Comparison of ENCODE assay signal across 8 mouse cellular contexts in genomic region chr19:32755104-32755791, GRCm38 (mm10). TPM values are rescaled to one million over a fixed set of nuclear protein-coding genes. Genes with fewer than 3 reads are reported as not detected.
DNase-seq lines count a peak whose midpoint lies in the region; ATAC-seq and TF ChIP-seq lines count a peak whose summit lies in the region.

No protein-coding gene starts in this region.

- in situ Hi-C loops in CH12.LX (cut with MboI; ENCODE audit: low pct_ligation_motif_present, low pct_unique_long_range_greater_than_20kb, low sequenced_read_pairs) = loop anchor here (5.0 to 25.0 kb wide), 4 partner anchors 38 to 457 kb away; no protein-coding TSS in a partner anchor

- WGBS in embryonic facial prominence, embryonic 14.5 days = 8% methylated on average over 12 of the region's 12 CpGs
- 5% methylated on average over 12 of the region's 12 CpGs for WGBS in limb, embryonic 10.5 days
- WGBS in olfactory bulb, adult 2 months = 9% methylated on average over 12 of the region's 12 CpGs

- DNase-seq in embryo, embryonic 9.5 days (ENCODE audit: extremely low spot score) = peak; percentile 17
- no peak for DNase-seq in embryo, embryonic 11 days
- DNase-seq in CH12.LX (ENCODE audit: extremely low read depth) = peak; percentile 91
- DNase-seq in embryonic facial prominence, embryonic 14.5 days (ENCODE audit: low spot score) = no peak
- DNase-seq in limb, embryonic 10.5 days (ENCODE audit: low spot score) = no peak
- no peak for DNase-seq in spleen, postnatal 4 days (ENCODE audit: low spot score in 2 of 2)
- DNase-seq in c-Kit-positive CD71-positive TER-119-positive erythroid progenitor cells, embryonic 14.5 days (ENCODE audit: low spot score) = no peak

- no peaks in the 10 kb centered on the region for H3K36me3 ChIP-seq in CH12.LX (replicated peaks in 1 of 2; ENCODE audit: control insufficient read depth in 1 of 2, insufficient read depth in 1 of 2, low read length in 1 of 2)
- no peaks in the 10 kb centered on the region for H3K36me3 ChIP-seq in embryonic facial prominence, embryonic 14.5 days (ENCODE audit: control insufficient read depth, insufficient read depth, low read length)
- no peaks in the 10 kb centered on the region for H3K36me3 ChIP-seq in limb, embryonic 10.5 days

- no peak for ATAC-seq in embryonic facial prominence, embryonic 14.5 days (ENCODE audit: low read depth)

- dilution Hi-C loops in CH12.LX (cut with MboI; ENCODE audit: extremely low pct_ligation_motif_present, extremely low pct_unique_long_range_greater_than_20kb, low sequenced_read_pairs) = no loop called here

- H3K27me3 ChIP-seq in CH12.LX (replicated peaks) = no peaks in the 10 kb centered on the region
- H3K27me3 ChIP-seq in embryonic facial prominence, embryonic 14.5 days (replicated peaks; ENCODE audit: control insufficient read depth, insufficient read depth, low read length) = peaks cover 10% of the 10 kb centered on the region
- H3K27me3 ChIP-seq in limb, embryonic 10.5 days (ENCODE audit: low read depth, poor library complexity, severe bottlenecking) = peaks cover 19% of the 10 kb centered on the region

- peak overlapping the region; percentile 87 for H3K27ac ChIP-seq in CH12.LX (ENCODE audit: insufficient read depth, low read depth)
- peak overlapping the region; percentile 86; the same call in 1 of the 2 replicates for H3K27ac ChIP-seq in embryonic facial prominence, embryonic 14.5 days (replicated peaks; ENCODE audit: low read depth, low read length)
- H3K27ac ChIP-seq in limb, embryonic 10.5 days = peak overlapping the region; percentile 98; the same call in 1 of the 2 replicates
- H3K27ac ChIP-seq in olfactory bulb, adult 2 months (ENCODE audit: insufficient read depth, low read depth, low read length) = peak overlapping the region; percentile 73

- peak overlapping the region; percentile 95 for H3K4me2 ChIP-seq in CH12.LX (ENCODE audit: insufficient read depth, low read depth, poor library complexity, severe bottlenecking)
- H3K4me2 ChIP-seq in embryonic facial prominence, embryonic 14.5 days (ENCODE audit: low read depth, low read length) = peak overlapping the region; percentile 93

- peak overlapping the region; percentile 84 for H3K9ac ChIP-seq in CH12.LX (ENCODE audit: insufficient read depth, low read depth)
- H3K9ac ChIP-seq in embryonic facial prominence, embryonic 14.5 days (ENCODE audit: low read depth, low read length) = peak overlapping the region; percentile 81

- H3K9me3 ChIP-seq in CH12.LX (replicated peaks; ENCODE audit: low read length) = no peaks in the 10 kb centered on the region
- H3K9me3 ChIP-seq in embryonic facial prominence, embryonic 14.5 days (ENCODE audit: control insufficient read depth, low read length) = no peaks in the 10 kb centered on the region
- no peaks in the 10 kb centered on the region for H3K9me3 ChIP-seq in limb, embryonic 10.5 days (replicated peaks)

- H3K4me3 ChIP-seq in CH12.LX (replicated peaks in 1 of 3; ENCODE audit: low read depth in 2 of 3, low read length in 2 of 3, poor library complexity in 1 of 3) = peak overlapping the region; percentile 62 to 75 (median 66)
- H3K4me3 ChIP-seq in embryonic facial prominence, embryonic 14.5 days (ENCODE audit: low read depth, low read length) = peak overlapping the region; percentile 98
- H3K4me3 ChIP-seq in limb, embryonic 10.5 days = peak overlapping the region; percentile 86
- peak overlapping the region; percentile 81 for H3K4me3 ChIP-seq in olfactory bulb, adult 2 months (ENCODE audit: insufficient read depth, low read depth, low read length)

- TF ChIP-seq CTCF in CH12.LX (conservative IDR thresholded peaks at IDR 0.05 in 1 of 2, IDR thresholded peaks at IDR 0.05 in 1 of 2; ENCODE audit: low read depth in 2 of 2, low read length in 2 of 2) = no peak
- TF ChIP-seq CTCF in olfactory bulb, adult 2 months (IDR thresholded peaks at IDR 0.05; ENCODE audit: insufficient read depth, low read depth, low read length) = no peak

- H3K4me1 ChIP-seq in CH12.LX (ENCODE audit: control insufficient read depth in 1 of 2, insufficient read depth in 2 of 2) = peaks cover 0 to 14% of the 10 kb centered on the region in 2 experiments; a peak in 2 of 4 replicates
- 0 out of 2 replicates have a peak, but pooled peaks cover 6% of the 10 kb centered on the region for H3K4me1 ChIP-seq in embryonic facial prominence, embryonic 14.5 days (ENCODE audit: control insufficient read depth, insufficient read depth, low read length)
- peaks cover 15% of the 10 kb centered on the region for H3K4me1 ChIP-seq in limb, embryonic 10.5 days
- H3K4me1 ChIP-seq in olfactory bulb, adult 2 months (ENCODE audit: control insufficient read depth, insufficient read depth, low read length) = peaks cover 5% of the 10 kb centered on the region

- TF ChIP-seq EP300 in CH12.LX (IDR thresholded peaks at IDR 0.05; ENCODE audit: low read length) = no peak

- no peak for TF ChIP-seq RAD21 in CH12.LX (IDR thresholded peaks at IDR 0.05; ENCODE audit: low read depth, low read length)

- H3K79me2 ChIP-seq in CH12.LX (replicated peaks; ENCODE audit: control insufficient read depth, extremely low read depth, insufficient read depth, poor library complexity, severe bottlenecking) = peaks cover 22% of the 10 kb centered on the region

- no peak; the same call in 1 of the 2 replicates for TF ChIP-seq POLR2A in CH12.LX (IDR thresholded peaks at IDR 0.05; ENCODE audit: low read depth, low read length)
- no peak for TF ChIP-seq POLR2A in olfactory bulb, adult 2 months (IDR thresholded peaks at IDR 0.05; ENCODE audit: insufficient read depth, low read depth, low read length)

TF ChIP-seq in CH12.LX, 34 proteins besides CTCF, POLR2A, EP300 and RAD21 (continues in another document):
- TF ChIP-seq CHD1 (IDR thresholded peaks at IDR 0.05; ENCODE audit: low read depth, low read length) = no peak
- no peak for TF ChIP-seq MAFK (IDR thresholded peaks at IDR 0.05; ENCODE audit: insufficient replicate concordance, low read length)
- no peak for TF ChIP-seq NELFE (IDR thresholded peaks at IDR 0.05; ENCODE audit: low read depth, low read length)
- no peak for TF ChIP-seq CHD2 (IDR thresholded peaks at IDR 0.05; ENCODE audit: low read length)
- TF ChIP-seq MEF2A (IDR thresholded peaks at IDR 0.05; ENCODE audit: borderline replicate concordance, low read depth, low read length) = no peak
- TF ChIP-seq USF1 (IDR thresholded peaks at IDR 0.05; ENCODE audit: low read depth, low read length) = no peak
- no peak for TF ChIP-seq ZMIZ1 (IDR thresholded peaks at IDR 0.05; ENCODE audit: low read depth, low read length)
- no peak for TF ChIP-seq SMC3 (IDR thresholded peaks at IDR 0.05; ENCODE audit: low read depth, low read length)
- no peak for TF ChIP-seq PAX5 (IDR thresholded peaks at IDR 0.05; ENCODE audit: low read length)
- TF ChIP-seq TCF12 (IDR thresholded peaks at IDR 0.05; ENCODE audit: low read depth, low read length) = no peak; the same call in 1 of the 2 replicates
- TF ChIP-seq ZKSCAN1 (IDR thresholded peaks at IDR 0.05; ENCODE audit: borderline replicate concordance, low read depth, low read length) = no peak
- no peak for TF ChIP-seq ZC3H11A (IDR thresholded peaks at IDR 0.05; ENCODE audit: low read depth, low read length)
- TF ChIP-seq E2F4 (IDR thresholded peaks at IDR 0.05; ENCODE audit: insufficient replicate concordance, low read depth, low read length) = no peak
- no peak for TF ChIP-seq NRF1 (IDR thresholded peaks at IDR 0.05; ENCODE audit: low read depth, low read length)
- TF ChIP-seq KAT2A (IDR thresholded peaks at IDR 0.05; ENCODE audit: insufficient replicate concordance, low read length) = no peak
- no peak for TF ChIP-seq HCFC1 (IDR thresholded peaks at IDR 0.05; ENCODE audit: low read depth, low read length)
- no peak for TF ChIP-seq MAZ (IDR thresholded peaks at IDR 0.05; ENCODE audit: low read depth, low read length)
- no peak for TF ChIP-seq RCOR1 (conservative IDR thresholded peaks at IDR 0.05; ENCODE audit: low read depth, low read length)
- no peak for TF ChIP-seq IRF4 (IDR thresholded peaks at IDR 0.05; ENCODE audit: low read depth, low read length)
- TF ChIP-seq MAX (IDR thresholded peaks at IDR 0.05; ENCODE audit: low read length) = no peak
- no peak for TF ChIP-seq GABPA (IDR thresholded peaks at IDR 0.05; ENCODE audit: insufficient replicate concordance, low read depth, low read length)
- 0 out of 2 replicates have a peak, but pooled peaks have one; percentile 19 for TF ChIP-seq TBP (conservative IDR thresholded peaks at IDR 0.05; ENCODE audit: low read depth, low read length)
- no peak for TF ChIP-seq BHLHE40 (IDR thresholded peaks at IDR 0.05; ENCODE audit: low read depth, low read length)
- no peak for TF ChIP-seq MXI1 (IDR thresholded peaks at IDR 0.05; ENCODE audit: low read depth, low read length)
- no peak for TF ChIP-seq POLR2AphosphoS2 (IDR thresholded peaks at IDR 0.05; ENCODE audit: low read depth, low read length)
- no peak for TF ChIP-seq SIN3A (IDR thresholded peaks at IDR 0.05; ENCODE audit: low read length)
- TF ChIP-seq ETS1 (conservative IDR thresholded peaks at IDR 0.05; ENCODE audit: low read depth, low read length) = peak; percentile 46
- no peak for TF ChIP-seq JUND (conservative IDR thresholded peaks at IDR 0.05; ENCODE audit: low read depth, low read length)
- TF ChIP-seq MYC (IDR thresholded peaks at IDR 0.05; ENCODE audit: low read depth, low read length) = peak; percentile 31; the same call in 1 of the 2 replicates
- peak; percentile 83; the same call in 1 of the 2 replicates for TF ChIP-seq ZNF384 (IDR thresholded peaks at IDR 0.05; ENCODE audit: low read depth, low read length)

RNA-seq across cellular contexts. Expression of gene Pten, which starts 2.0 kb away (rescaled TPM):
- total RNA-seq in CH12.LX (2012; rRNA removed) (24.1 and 28.9 TPM in 2 replicates), CH12.LX (2014; rRNA removed) (41.5 and 47.5 TPM in 2 replicates)
- polyA plus RNA-seq in CH12.LX (2012; ENCODE audit: insufficient read length, low read depth) = 30.7 and 36.8 TPM in 2 replicates
- polyA plus RNA-seq in embryonic facial prominence, embryonic 14.5 days (2014; fragmentation: Nextera tagmentation; extraction: Ambion mirVana) = 12.6 and 15.5 TPM in 2 replicates
- polyA plus RNA-seq in limb, embryonic 10.5 days (2016; fragmentation: Nextera tagmentation; extraction: Ambion mirVana) = 5.0 and 5.8 TPM in 2 replicates
- polyA plus RNA-seq in olfactory bulb, adult 2 months (2012; ENCODE audit: insufficient read depth, insufficient read length, low replicate concordance, missing spikeins) = 127 and 174 TPM in 2 replicates

RNA-seq across cellular contexts. Expression of gene Atad1, which starts 15.7 kb away (rescaled TPM):
- 78.5 TPM in 2 replicates for total RNA-seq in CH12.LX (2012; rRNA removed)
- 252 and 268 TPM in 2 replicates for total RNA-seq in CH12.LX (2014; rRNA removed)
- 78.9 and 103 TPM in 2 replicates for polyA plus RNA-seq in CH12.LX (2012; ENCODE audit: insufficient read length, low read depth)
- 64.1 and 66.5 TPM in 2 replicates for polyA plus RNA-seq in embryonic facial prominence, embryonic 14.5 days (2014; fragmentation: Nextera tagmentation; extraction: Ambion mirVana)
- 62.5 and 71.7 TPM in 2 replicates for polyA plus RNA-seq in limb, embryonic 10.5 days (2016; fragmentation: Nextera tagmentation; extraction: Ambion mirVana)
- not detected in 2 replicates for polyA plus RNA-seq in olfactory bulb, adult 2 months (2012; ENCODE audit: insufficient read depth, insufficient read length, low replicate concordance, missing spikeins)

Comparison
In these comparisons a context has a peak if more than half of its experiments do, and no peak if none do; other contexts are left out.
1. DNase-seq: peak in embryo, embryonic 9.5 days (single experiment) and CH12.LX (single experiment); none in embryo, embryonic 11 days (single experiment), embryonic facial prominence, embryonic 14.5 days (single experiment), limb, embryonic 10.5 days (single experiment), spleen, postnatal 4 days (0 of 2) and c-Kit-positive CD71-positive TER-119-positive erythroid progenitor cells, embryonic 14.5 days (single experiment).
2. RNA of gene Atad1, which starts 15.7 kb away (polyA plus RNA-seq): 78.9 to 103 TPM in CH12.LX, 62.5 to 71.7 TPM in limb, embryonic 10.5 days and 64.1 to 66.5 TPM in embryonic facial prominence, embryonic 14.5 days; not detected in olfactory bulb, adult 2 months; every median in the first group is over 10 times any median in the second.
3. Peak in every context shown above with its lines, with median percentiles within 50 percentile points of each other: H3K27ac ChIP-seq and H3K4me3 ChIP-seq.